Mouse (Mus musculus) hindlimb bud, embryonic 11.5 days (tissue): ENCODE measurements around the gene Ace3.

Source experiments
- DNase-seq: peaks from one replicate; pipeline ENCODE4 v3.0.0-alpha.2; 2012; ENCODE audit warnings: low read depth, low spot score; ENCODE audit errors: extremely low spot score

Ace3 gene

GRCm38 (mm10) chr11:106036548-106037417 is 42.3 kb downstream of the Ace3 start, which contains the start of gene Dcaf7:
TSS of gene Dcaf7 (plus strand) at chr11:106036872.
- peak; percentile 98 for DNase-seq

GRCm38 (mm10) chr11:106037418-106037751 is 42.9 kb downstream of the Ace3 start:
- DNase-seq: no peak

- DNase-seq: no peak
Measured at GRCm38 (mm10) chr11:106044349-106044748, 49.9 kb downstream of the Ace3 start.

DNA sequence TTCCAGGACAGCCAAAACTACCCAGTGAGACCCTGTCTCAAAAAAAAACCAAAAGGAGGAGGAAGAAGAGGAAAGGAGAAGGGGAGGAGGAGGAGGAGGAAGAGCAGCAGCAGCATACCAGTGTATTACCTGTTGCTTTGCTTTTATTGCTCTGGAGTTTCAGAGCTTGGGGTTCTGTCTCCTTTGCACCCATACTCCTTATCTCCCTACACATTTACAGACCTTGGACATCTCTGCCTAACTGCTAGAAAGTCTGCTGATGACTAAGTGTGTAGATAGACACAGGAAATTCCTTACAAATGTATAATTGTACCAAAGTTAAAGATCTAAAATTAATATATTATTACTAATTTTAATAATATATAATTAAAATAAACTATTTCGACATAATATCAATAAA is 50.8 kb downstream of the Ace3 start:
- no peak for DNase-seq

GRCm38 (mm10) chr11:106045780-106046179 is 51.3 kb downstream of the Ace3 start:
- no peak for DNase-seq

DNA sequence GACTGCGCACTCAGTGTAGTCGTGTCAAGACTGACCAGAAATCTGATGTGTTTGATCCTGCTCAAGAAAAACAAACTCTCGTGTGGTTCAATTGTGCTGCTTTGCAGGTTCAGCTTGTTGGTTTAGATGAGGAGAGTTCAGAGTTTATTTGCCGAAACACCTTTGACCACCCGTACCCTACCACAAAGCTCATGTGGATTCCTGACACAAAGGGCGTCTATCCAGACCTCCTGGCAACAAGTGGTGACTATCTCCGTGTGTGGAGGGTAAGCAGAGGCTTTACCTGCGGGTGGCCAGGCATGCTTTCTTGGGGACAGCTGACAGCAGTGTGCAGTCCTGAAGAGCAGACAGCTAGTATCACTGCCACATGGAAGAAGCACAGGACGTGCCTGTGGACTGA is 52.1 kb downstream of the Ace3 start:
- no peak for DNase-seq

DNA sequence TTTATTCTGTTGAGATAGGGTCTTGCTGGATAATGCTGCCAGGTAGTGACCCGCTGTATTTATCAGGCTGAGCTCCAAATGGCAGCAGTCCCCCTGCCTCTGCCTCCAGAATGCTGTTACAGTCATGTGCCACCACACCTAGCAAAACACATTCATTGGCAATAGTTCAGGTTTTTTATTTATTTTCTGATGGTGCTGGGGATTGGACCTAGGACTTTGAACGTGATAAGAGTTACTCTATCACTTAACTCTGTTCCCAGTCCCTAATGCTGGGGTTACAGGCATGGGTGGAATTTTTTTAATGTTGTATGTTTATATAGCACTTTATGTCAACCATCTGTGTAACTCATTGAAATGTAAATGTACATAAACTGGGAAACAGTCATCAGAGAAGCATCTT is 59.4 kb downstream of the Ace3 start:
- no peak for DNase-seq

DNA sequence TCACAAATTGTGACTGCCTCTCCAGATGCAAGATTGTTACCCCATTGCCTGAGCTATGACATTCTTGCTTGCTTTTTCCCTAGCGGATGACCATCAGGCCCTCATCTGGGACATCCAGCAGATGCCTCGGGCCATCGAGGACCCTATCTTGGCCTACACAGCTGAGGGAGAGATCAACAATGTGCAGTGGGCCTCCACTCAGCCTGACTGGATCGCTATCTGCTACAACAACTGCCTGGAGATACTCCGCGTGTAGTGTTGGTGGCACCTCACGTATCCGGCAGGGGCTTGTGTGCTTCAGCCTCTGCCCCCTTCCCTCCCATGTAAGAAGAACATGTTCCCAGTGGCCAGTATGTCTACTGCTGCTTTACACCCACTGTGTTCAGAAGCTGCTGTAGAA is 60.1 kb downstream of the Ace3 start:
- DNase-seq: no peak
